Mouse (Mus musculus) ES-Bruce4 (cell line): ENCODE measurements around the gene Rhox4f. TPM values are rescaled to one million over a fixed set of nuclear protein-coding genes. Genes with fewer than 3 reads are reported as not detected.
"Not testable (repeated sequence)": the region's sequence is repeated elsewhere in the genome, so short reads cannot be mapped to it uniquely, and the experiment has no call there.

Experiments
- H3K27ac ChIP-seq: 2 replicates; pipeline ENCODE4 v1.5.1; 2012; ENCODE audit warnings: low read length, inconsistent platforms; ENCODE audit not compliant: insufficient read depth
- H3K27me3 ChIP-seq: 2 replicates; pipeline ENCODE4 v1.6.1; 2012; ENCODE audit warnings: mild to moderate bottlenecking, low read length, inconsistent platforms; ENCODE audit not compliant: control insufficient read depth, poor library complexity, insufficient read depth, severe bottlenecking
- H3K36me3 ChIP-seq: 2 replicates; pipeline ENCODE4 v1.6.1; 2012; ENCODE audit warnings: inconsistent platforms, mild to moderate bottlenecking, low read length, moderate library complexity; ENCODE audit not compliant: control insufficient read depth, poor library complexity, insufficient read depth, severe bottlenecking
- H3K4me1 ChIP-seq: one replicate; pipeline ENCODE4 v1.8.1; 2011; ENCODE audit warnings: low read length; ENCODE audit not compliant: control insufficient read depth, insufficient read depth
- H3K4me3 ChIP-seq: 2 replicates; pipeline ENCODE4 v1.5.1; 2011; ENCODE audit warnings: low read depth, mild to moderate bottlenecking, low read length
- H3K9ac ChIP-seq: 2 replicates; pipeline ENCODE4 v1.6.1; 2012; ENCODE audit warnings: low read depth, mild to moderate bottlenecking, inconsistent platforms; ENCODE audit not compliant: poor library complexity, severe bottlenecking
- H3K9me3 ChIP-seq: replicated peaks from 2 replicates; pipeline ENCODE4 v1.6.1; 2012; ENCODE audit warnings: mild to moderate bottlenecking, low read length, inconsistent platforms; ENCODE audit not compliant: control insufficient read depth, poor library complexity, insufficient read depth, severe bottlenecking
- polyA plus RNA-seq: library from polyadenylated mRNA; stranded (reverse); fragments of >200 nt; gene quantifications from 2 replicates; pipeline ENCODE4 v1.2.4, GENCODE M21; 2011; ENCODE audit warnings: low read depth; ENCODE audit not compliant: missing spikeins, insufficient read depth, insufficient read length

Rhox4f gene
- polyA plus RNA-seq = not detected in 2 replicates

GRCm38 (mm10) chrX:37607604-37608003 lies at the start of gene Rhox4f:
TSS of gene Rhox4f (minus strand) at chrX:37607704.
- H3K9ac ChIP-seq, H3K4me1 ChIP-seq, H3K27me3 ChIP-seq, H3K36me3 ChIP-seq, H3K9me3 ChIP-seq, H3K27ac ChIP-seq, H3K4me3 ChIP-seq: not testable (repeated sequence)

GRCm38 (mm10) chrX:37651227-37651626 lies 43.7 kb upstream of the Rhox4f start, which contains the start of gene Rhox4g:
TSS of gene Rhox4g (minus strand) at chrX:37651327.
- not testable (repeated sequence) for H3K27me3 ChIP-seq, H3K4me1 ChIP-seq, H3K4me3 ChIP-seq, H3K36me3 ChIP-seq, H3K9ac ChIP-seq, H3K27ac ChIP-seq, H3K9me3 ChIP-seq

- H3K36me3 ChIP-seq, H3K4me1 ChIP-seq, H3K27ac ChIP-seq, H3K9ac ChIP-seq, H3K4me3 ChIP-seq, H3K9me3 ChIP-seq, H3K27me3 ChIP-seq: not testable (repeated sequence)
Observed at GRCm38 (mm10) chrX:37643370-37643769, 35.9 kb upstream of the Rhox4f start, which contains the start of gene Rhox2g. TSS of gene Rhox2g (minus strand) at chrX:37643470.

- H3K27ac ChIP-seq, H3K4me1 ChIP-seq, H3K9ac ChIP-seq, H3K4me3 ChIP-seq, H3K9me3 ChIP-seq, H3K36me3 ChIP-seq, H3K27me3 ChIP-seq: not testable (repeated sequence)
Observed at GRCm38 (mm10) chrX:37628512-37628911, 21.0 kb upstream of the Rhox4f start, which contains the start of gene Rhox3g. TSS of gene Rhox3g (minus strand) at chrX:37628612.

GRCm38 (mm10) chrX:37580692-37581091 lies 26.8 kb downstream of the Rhox4f start, which contains the start of gene Rhox3f:
TSS of gene Rhox3f (plus strand) at chrX:37580992.
- H3K27me3 ChIP-seq, H3K9me3 ChIP-seq, H3K9ac ChIP-seq, H3K36me3 ChIP-seq, H3K4me1 ChIP-seq, H3K4me3 ChIP-seq, H3K27ac ChIP-seq: not testable (repeated sequence)

- not testable (repeated sequence) for H3K9ac ChIP-seq, H3K4me3 ChIP-seq, H3K36me3 ChIP-seq, H3K27me3 ChIP-seq, H3K9me3 ChIP-seq, H3K4me1 ChIP-seq, H3K27ac ChIP-seq
Observed at GRCm38 (mm10) chrX:37572638-37573037, 34.9 kb downstream of the Rhox4f start.

DNA sequence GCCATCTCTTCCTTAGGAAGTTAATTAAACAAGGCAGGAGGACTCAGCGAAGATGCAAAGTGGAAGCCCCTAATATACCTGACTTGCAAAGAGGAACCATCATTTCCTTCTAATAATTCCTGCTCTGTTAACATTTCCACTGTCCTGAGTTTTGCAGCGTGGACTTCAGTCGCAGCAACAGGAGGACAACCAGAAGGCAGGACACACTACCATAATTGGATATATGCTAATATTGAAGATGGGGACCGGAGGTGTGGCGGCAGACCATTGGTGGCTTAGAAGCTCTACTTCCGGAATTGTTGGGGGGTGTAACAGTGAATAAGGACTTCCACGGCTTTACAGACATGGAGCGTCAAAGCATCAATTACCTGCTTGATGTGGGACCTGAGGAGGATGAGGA lies 36.4 kb downstream of the Rhox4f start, which contains the start of gene Rhox2f:
TSS of gene Rhox2f (plus strand) at position 301 of the 400 bp plus-strand sequence.
- not testable (repeated sequence) for H3K27ac ChIP-seq, H3K9me3 ChIP-seq, H3K4me3 ChIP-seq, H3K4me1 ChIP-seq, H3K36me3 ChIP-seq, H3K9ac ChIP-seq, H3K27me3 ChIP-seq

GRCm38 (mm10) chrX:37557112-37557511 lies 50.4 kb downstream of the Rhox4f start, which contains the start of gene Rhox4e:
TSS of gene Rhox4e (plus strand) at chrX:37557412.
- not testable (repeated sequence) for H3K9ac ChIP-seq, H3K36me3 ChIP-seq, H3K27ac ChIP-seq, H3K4me3 ChIP-seq, H3K4me1 ChIP-seq, H3K9me3 ChIP-seq, H3K27me3 ChIP-seq
